Mouse (Mus musculus) heart, adult 18-20 months (tissue): ENCODE measurements around the gene D17H6S53E. TPM values are rescaled to one million over a fixed set of nuclear protein-coding genes. Genes with fewer than 3 reads are reported as not detected.

Experiments used
- DNase-seq, 2 experiments: peaks; one replicate each; pipeline ENCODE4 v3.0.0; 2021 to 2022; ENCODE audit warnings: mixed read lengths in 1 of 2
- long read RNA-seq, 2 experiments: library from polyadenylated mRNA; stranded (forward); transcript quantifications; one replicate each; pipeline ENCODE4 v2.0.0; 2021
- total RNA-seq, 2 experiments: library from RNA; stranded (reverse); gene quantifications; 2 replicates each; pipeline ENCODE4 v1.2.3; 2021

Gene D17H6S53E
- total RNA-seq: 10 to 100 TPM; 25.3 to 28.5 TPM
- long read RNA-seq, experiment 1, partial matches to known transcripts: 0 of 4 reads
- long read RNA-seq, experiment 1, other reads (novel, unspliced or antisense): 4 of 4 reads
- long read RNA-seq, experiment 2, partial matches to known transcripts: 0 of 3 reads
- long read RNA-seq, experiment 2, other reads (novel, unspliced or antisense): 2 of 3 reads

- peak; percentile 85 to 87 for DNase-seq
These were observed at the start of gene D17H6S53E for GRCm38 (mm10) chr17:35126206-35126611. TSS of gene D17H6S53E (plus strand) at chr17:35126373.

GRCm38 (mm10) chr17:35076507-35077176, 49.5 kb upstream of the D17H6S53E start, which contains the start of gene Ly6g6e:
TSS of gene Ly6g6e (plus strand) at chr17:35076902.
- no peak for DNase-seq

GRCm38 (mm10) chr17:35077285-35077684, 48.9 kb upstream of the D17H6S53E start:
- DNase-seq: no peak

DNA sequence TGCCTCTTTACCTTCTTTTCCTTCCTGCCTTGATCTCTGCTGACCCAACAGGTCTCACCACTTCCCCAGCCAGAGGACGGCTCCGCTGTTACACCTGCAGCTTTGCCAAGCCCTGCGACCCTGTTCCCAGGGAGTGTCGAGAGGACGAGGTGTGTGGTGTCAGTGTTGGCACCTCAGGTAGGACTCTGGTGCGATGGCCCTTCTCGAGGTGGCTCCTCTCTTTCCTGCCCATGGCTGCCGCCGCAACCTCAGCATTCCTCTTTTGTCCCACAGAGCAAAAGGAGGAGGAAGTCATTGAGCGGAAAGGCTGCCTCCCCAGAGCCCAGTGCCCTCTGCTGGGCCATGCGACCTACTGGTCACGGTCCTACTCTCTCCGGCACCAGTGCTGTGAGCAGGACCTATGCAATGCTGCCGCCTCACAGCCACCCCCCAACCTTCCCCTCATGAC, 48.4 kb upstream of the D17H6S53E start, which contains the start of gene Ly6g6d:
Ly6g6d (minus strand) TSS at position 280 of the 448 bp plus-strand sequence.
- DNase-seq: peak; percentile 67 to 73

GRCm38 (mm10) chr17:35079778-35080177, 46.4 kb upstream of the D17H6S53E start:
- peak in 1 of 2 experiments; percentile 32 for DNase-seq

DNA sequence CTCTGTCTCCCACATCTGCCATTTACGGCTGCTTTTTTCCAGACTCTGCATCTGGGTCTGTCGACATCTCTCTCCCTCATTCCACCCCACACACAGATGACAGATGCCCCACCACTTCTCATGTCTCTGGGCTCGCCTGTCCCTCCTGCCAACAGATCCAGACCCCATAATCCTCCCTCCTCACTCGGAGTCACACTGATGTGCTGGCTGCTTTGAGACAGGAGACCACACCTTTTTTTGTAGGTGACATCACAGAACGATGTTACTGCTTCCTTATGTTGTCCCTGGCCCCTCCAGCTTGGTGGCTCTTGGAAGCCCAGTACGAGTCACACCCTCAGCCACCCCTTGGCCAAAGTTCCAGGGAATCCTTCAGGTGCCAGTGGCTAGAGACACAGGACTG, 45.9 kb upstream of the D17H6S53E start:
- no peak for DNase-seq

GRCm38 (mm10) chr17:35080710-35081109, 45.5 kb upstream of the D17H6S53E start:
- DNase-seq: no peak

- no peak for DNase-seq
These were observed 43.2 kb upstream of the D17H6S53E start for GRCm38 (mm10) chr17:35082841-35083576.

GRCm38 (mm10) chr17:35083929-35084497, 42.2 kb upstream of the D17H6S53E start:
- no peak for DNase-seq

- DNase-seq: no peak
These were observed 40.8 kb upstream of the D17H6S53E start, which contains the start of gene Ly6g6f for GRCm38 (mm10) chr17:35085208-35085865. TSS of gene Ly6g6f (minus strand) at chr17:35085610.

DNA sequence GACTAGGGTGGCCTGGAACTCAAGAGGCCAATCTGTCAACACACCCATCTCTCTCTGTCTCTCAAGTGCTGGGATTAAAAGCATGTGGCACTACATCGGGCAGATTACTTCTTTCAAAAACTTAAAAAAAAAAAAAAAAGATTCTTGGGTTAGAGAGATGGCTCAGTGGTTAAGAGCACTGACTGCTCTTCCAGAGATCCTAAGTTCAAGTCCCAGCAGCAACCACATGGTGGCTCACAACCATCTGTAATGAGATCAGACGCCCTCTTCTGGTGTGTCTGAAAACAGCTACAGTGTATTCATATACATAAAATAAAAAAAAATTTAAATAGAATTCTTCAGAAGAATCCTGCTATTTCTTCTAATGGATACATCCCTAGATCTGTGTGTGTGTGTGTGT, 38.0 kb upstream of the D17H6S53E start:
- no peak for DNase-seq

DNA sequence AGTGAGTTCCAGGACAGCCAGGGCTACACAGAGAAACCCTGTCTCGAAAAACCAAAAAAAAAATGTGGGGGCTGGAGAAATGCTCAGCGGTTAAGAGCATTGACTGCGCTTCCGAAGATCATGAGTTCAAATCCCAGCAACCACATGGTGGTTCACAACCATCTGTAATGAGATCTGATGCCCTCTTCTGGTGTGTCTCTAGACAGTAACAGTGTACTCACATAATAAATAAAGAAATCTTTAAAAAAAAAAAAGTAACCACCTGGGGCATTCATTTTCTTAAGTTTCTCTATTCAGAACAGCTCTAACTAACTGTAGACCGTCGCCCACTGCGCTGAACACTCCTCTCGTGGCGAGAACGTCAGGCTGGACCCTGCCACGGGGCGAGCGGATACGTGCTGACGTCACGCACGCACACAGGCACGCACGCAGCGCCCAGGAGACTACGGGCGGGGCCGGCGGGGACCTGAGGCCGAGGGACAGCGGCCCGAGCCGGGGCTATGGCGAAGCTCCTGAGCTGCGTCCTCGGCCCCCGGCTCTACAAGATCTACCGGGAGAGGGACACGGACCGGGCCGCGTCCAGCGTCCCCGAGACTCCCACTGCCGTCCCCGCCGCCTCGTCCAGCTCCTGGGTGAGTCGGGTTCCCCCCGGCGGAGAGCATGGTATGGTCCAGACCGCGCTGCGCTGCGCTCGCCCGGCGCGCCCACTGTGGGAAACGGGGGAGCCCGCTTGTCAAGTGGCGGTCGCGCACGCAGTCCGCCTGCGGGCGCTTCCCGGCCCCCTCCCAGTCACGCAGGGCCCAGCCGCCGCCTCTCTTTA, 37.1 kb upstream of the D17H6S53E start, which contains the start of gene Abhd16a:
Abhd16a (plus strand) TSS at position 439 of the 820 bp plus-strand sequence.
- peak; percentile 95 to 97 for DNase-seq

DNA sequence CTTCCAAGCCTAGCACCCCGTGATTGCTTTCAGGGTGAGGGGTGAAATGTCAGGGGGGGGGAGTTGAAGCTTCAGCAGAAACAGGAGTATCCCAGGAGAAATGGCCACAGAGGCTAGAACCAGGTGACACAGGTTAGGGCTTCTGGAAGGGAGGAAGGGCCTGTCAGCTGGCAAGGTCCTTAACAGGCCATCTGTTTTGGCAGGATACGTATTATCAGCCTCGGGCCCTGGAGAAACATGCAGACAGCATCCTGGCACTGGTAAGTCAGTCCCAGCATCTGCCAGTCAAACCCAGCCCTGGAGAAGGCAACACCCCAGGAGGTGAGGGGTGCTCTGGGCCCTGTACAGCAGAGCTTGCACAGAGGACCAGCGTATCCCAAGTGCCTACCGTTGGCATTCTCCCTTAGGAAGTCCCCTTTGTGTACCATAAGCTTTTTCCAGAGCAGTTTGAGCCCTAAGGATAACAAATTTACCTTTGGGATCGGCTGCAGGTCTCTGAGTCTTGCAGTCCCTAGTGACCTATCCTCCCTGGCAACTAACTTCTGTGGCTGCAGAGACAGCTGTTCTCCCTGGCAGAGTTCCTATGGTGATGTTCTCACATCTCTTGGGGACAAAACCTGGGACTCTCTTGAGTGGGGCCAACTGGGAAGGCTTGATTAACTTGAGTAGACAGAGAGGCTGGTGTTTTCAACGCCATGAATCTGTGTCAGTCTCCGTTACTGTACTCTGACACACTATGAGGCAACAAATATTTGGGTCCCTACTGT, 35.8 kb upstream of the D17H6S53E start:
- peak; percentile 42 to 44 for DNase-seq

DNA sequence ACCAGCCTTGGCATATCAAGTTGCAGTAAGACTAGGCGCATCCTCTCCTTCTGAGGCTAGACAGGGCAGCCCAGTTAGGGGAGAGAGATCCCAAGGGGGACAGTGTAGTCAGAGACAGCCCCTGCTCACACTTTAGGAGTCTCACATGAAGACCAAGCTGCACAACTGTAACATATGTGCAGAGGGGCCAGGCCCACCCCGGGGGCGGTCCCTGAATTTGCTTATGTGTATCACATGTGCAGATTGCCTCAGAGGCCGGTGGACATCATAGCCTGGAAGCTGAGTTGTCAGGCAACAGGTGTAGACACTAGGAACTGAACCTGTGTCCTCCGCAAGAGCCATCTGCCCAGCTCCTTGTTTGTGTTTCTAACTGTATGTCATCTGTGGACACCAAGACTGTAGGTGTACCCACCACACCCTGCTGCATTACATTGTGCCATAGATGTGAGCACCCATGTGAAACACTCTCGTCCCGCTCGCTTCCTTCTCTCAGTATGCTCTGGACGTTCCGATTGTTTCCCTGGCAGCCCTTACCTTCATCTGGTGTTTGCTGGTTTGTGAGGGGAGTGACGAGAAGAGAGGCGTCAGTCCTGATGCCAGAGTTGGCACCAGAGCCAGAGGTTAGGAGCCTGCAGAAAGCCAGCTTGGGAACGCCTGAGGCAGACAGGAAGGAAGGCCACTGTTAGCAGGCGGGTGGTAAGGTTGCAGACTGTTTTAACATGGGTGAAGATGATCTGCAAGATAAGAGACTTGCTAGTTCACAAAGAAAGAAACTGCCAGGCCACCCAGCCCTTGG, 33.6 kb upstream of the D17H6S53E start:
- DNase-seq: no peak

DNA sequence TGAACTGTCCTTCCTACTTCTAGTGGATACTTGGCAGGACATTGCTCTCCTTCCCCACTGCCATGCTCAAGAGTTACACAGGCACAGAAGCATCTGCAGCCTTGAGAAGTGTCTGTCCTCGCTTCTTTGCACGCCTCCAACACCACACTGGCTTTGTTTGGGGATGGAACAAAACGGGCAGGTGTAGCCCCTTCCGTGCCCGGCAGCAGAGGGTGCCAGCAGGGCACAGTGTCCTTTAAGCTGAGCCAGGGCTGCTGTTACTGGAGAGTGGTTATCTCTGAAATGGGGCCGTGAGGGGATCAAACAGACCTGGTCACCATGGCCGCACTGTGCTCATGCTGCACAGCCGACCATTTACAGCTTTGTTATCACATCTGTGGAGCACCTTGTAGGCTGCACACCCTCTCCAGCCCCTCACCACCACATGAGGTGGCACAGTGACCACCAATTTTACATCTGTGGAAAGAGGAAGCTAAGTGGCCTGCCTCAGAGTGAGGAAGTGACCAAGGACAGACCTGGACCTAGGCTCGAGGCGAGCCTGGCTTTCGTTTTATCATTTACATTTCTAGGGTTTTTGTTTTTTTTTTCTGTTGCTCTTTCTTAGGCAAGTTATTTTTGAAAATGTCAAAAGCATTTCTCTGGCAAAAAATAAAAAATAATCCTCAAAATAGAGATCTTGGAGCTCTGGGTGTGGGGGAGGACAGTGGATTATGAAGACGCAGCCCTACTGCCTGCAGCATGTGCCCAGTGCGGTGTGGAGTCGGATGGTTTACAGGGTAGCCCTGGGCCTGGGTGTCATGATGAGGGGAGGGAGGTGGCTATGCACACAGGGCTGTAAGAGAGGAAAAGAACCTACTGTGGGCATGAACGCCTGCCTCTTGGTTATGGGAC, 31.5 kb upstream of the D17H6S53E start:
- DNase-seq: no peak

DNA sequence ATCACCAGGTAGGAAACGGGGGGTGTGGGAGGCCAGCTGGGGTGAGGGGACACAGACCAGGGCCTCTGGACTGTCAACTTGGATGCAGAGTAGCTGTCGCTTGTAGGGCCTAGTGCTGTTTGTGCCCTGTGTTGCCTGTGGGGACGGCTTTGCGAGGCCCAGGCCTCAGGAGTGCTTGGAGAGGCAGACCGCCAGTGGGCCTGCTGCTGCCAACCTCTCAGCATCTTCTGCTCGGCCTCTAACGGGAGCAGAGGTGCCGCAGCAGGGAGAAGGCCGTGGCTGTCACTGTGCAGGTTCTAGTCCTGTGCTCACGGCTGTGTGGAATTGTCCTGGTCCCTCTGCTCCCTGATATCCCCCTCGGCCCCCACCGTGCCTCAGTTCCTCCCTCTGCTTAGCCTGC, 29.6 kb upstream of the D17H6S53E start:
- DNase-seq: no peak

DNA sequence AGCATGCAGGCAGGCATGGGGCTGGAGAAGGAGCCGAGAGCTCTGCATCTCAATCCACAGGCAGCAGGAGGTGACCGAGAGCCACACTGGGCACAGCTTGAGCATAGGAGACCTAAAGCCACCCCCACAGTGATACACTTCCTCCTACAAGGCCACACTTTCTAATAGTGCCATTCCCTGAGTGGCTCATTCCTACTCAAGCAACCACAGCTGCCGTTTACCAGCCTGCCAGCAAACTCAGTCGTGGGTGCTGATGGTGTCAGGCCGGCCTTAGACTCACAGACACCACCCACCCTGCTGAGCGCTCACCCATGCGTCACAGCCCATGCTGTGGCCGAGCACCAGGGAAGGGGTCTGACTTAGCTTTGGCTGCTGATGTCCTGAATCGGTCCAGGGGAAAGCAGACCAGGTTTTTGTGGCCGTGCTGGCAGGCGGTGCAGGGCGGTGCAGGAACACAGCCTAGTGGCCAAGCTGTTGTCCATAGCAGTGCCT, 29.0 kb upstream of the D17H6S53E start:
- DNase-seq: no peak

DNA sequence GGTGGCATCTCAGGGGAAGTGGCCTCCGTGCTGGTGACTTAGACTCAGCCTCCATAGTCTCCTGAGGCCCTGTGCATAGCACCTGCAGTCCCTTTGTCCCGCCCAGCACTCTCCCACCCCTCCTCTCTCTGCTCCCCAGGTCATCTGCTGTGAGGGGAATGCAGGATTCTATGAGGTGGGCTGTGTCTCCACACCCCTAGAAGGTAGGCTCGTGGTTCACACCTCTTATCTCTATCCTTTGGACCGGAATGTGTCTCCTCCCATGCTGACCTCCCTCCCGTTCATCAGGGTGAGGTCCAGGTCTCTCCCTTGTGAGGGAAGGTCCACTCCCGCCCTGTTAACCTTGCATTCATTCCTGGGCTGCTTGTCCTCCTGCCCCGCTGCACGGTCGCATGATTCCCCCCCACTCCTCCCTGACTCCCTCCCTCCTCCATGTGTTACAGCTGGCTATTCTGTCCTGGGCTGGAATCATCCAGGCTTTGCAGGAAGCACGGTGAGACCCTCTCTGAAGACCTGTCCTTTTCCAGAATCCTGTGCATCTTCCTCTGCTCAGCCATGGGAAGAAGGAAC, 25.9 kb upstream of the D17H6S53E start:
- DNase-seq: no peak
